Mouse (Mus musculus): ENCODE data around the gene Gper1.

- TF ChIP-seq CTCF (IDR thresholded peaks at IDR 0.05; ENCODE audit: extremely low read depth, insufficient read depth, insufficient read length, insufficient replicate concordance) (no peak), POLR2A (IDR thresholded peaks at IDR 0.05; ENCODE audit: low read depth, low read length) (no peak)
Observed at GRCm38 (mm10) chr5:139417480-139417879, 5.5 kb upstream of the Gper1 start.
